Mouse (Mus musculus): ENCODE measurements around the gene Hexb.

GRCm38 (mm10) chr13:97237700-97238099 lies 39.5 kb upstream of the Hexb start:
- no peak for TF ChIP-seq CTCF (IDR thresholded peaks at IDR 0.05; ENCODE audit: control insufficient read depth, insufficient read depth, insufficient read length)
- no peak for TF ChIP-seq USF1 (IDR thresholded peaks at IDR 0.05; ENCODE audit: low read depth)

All from C2C12 (cell line).